Mouse (Mus musculus) kidney, postnatal 14 days (tissue): Measurements from ENCODE around the gene BC017158.

Experiments used
- DNase-seq: peaks from one replicate; pipeline ENCODE4 v3.0.0; 2022; ENCODE audit warnings: mixed read lengths

The BC017158 gene

GRCm38 (mm10) chr7:128307851-128308250 is 9.9 kb upstream of the BC017158 start:
- no peak for DNase-seq

- peak; percentile 62 for DNase-seq
These were observed 6.9 kb upstream of the BC017158 start for GRCm38 (mm10) chr7:128304907-128305306.

GRCm38 (mm10) chr7:128304198-128304597 is 6.2 kb upstream of the BC017158 start:
- no peak for DNase-seq

GRCm38 (mm10) chr7:128302151-128302550 is 4.2 kb upstream of the BC017158 start:
- DNase-seq: no peak

GRCm38 (mm10) chr7:128300952-128301351 is 3.0 kb upstream of the BC017158 start:
- DNase-seq: no peak

GRCm38 (mm10) chr7:128298481-128299342 is 742 bp upstream of the BC017158 start:
- no peak for DNase-seq

- DNase-seq: no peak
These were observed 716 bp downstream of the BC017158 start for GRCm38 (mm10) chr7:128297291-128297616.

GRCm38 (mm10) chr7:128296514-128296913 is 1.5 kb downstream of the BC017158 start:
- DNase-seq: no peak

GRCm38 (mm10) chr7:128294785-128295184 is 3.2 kb downstream of the BC017158 start:
- no peak for DNase-seq

GRCm38 (mm10) chr7:128288923-128289544 is 8.9 kb downstream of the BC017158 start:
- DNase-seq: no peak

- DNase-seq: no peak
These were observed 12.9 kb downstream of the BC017158 start for GRCm38 (mm10) chr7:128285060-128285459.

GRCm38 (mm10) chr7:128284047-128284446 is 13.9 kb downstream of the BC017158 start:
- DNase-seq: no peak

GRCm38 (mm10) chr7:128282532-128283244 is 15.3 kb downstream of the BC017158 start:
- no peak for DNase-seq

- no peak for DNase-seq
These were observed 16.2 kb downstream of the BC017158 start for GRCm38 (mm10) chr7:128281765-128282164.

GRCm38 (mm10) chr7:128279750-128280149 is 18.2 kb downstream of the BC017158 start:
- DNase-seq: no peak

- no peak for DNase-seq
These were observed 21.9 kb downstream of the BC017158 start for GRCm38 (mm10) chr7:128276051-128276450.

GRCm38 (mm10) chr7:128271496-128271895 is 26.5 kb downstream of the BC017158 start:
- DNase-seq: no peak

GRCm38 (mm10) chr7:128270431-128270850 is 27.5 kb downstream of the BC017158 start:
- DNase-seq: no peak

- DNase-seq: no peak
These were observed 30.2 kb downstream of the BC017158 start for GRCm38 (mm10) chr7:128267813-128268212.

- DNase-seq: peak; percentile 46
These were observed 30.6 kb downstream of the BC017158 start for GRCm38 (mm10) chr7:128267391-128267790.

GRCm38 (mm10) chr7:128266056-128266455 is 31.9 kb downstream of the BC017158 start:
- DNase-seq: peak; percentile 41

- DNase-seq: peak; percentile 52
These were observed 32.6 kb downstream of the BC017158 start, which contains the start of gene Slc5a2 for GRCm38 (mm10) chr7:128265411-128265810. TSS of gene Slc5a2 (plus strand) at chr7:128265657.

- DNase-seq: peak; percentile 42
These were observed 41.1 kb downstream of the BC017158 start for GRCm38 (mm10) chr7:128256783-128257334.
